Mouse (Mus musculus) T-helper 2 cell (primary cell): ENCODE results near the gene Rbm4.

Source experiments
- in situ Hi-C: fragments of 300-600 bp; cut with MboI, MseI; formaldehyde crosslinking; loops from one replicate; pipeline ENCODE4 v1.15.1; 2025; ENCODE audit warnings: high pct_unique_total_duplicates

The Rbm4 gene

DNA sequence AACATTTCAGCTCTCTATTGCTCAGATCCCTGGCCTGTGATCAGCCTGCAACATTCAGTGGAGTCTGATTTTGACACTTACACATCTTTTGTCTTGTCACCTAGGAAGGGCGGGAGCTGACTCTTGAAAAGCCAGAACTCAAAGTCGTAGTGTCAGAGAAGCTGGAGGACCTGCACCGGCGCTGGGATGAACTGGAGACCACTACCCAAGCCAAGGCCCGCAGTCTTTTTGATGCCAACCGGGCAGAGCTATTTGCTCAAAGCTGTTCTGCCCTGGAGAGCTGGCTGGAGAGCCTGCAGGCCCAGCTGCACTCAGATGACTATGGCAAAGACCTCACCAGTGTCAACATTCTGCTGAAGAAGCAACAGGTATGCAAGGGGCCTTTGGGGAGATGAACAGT, 51.5 kb downstream of the Rbm4 start:
- in situ Hi-C loops, result loop anchor here (5.0 kb wide), 1 partner anchor 90 kb away; no protein-coding TSS in a partner anchor

GRCm38 (mm10) chr19:4741482-4741881, 52.2 kb downstream of the Rbm4 start:
- in situ Hi-C loops, result loop anchor here (5.0 kb wide), 1 partner anchor 89 kb away; no protein-coding TSS in a partner anchor

DNA sequence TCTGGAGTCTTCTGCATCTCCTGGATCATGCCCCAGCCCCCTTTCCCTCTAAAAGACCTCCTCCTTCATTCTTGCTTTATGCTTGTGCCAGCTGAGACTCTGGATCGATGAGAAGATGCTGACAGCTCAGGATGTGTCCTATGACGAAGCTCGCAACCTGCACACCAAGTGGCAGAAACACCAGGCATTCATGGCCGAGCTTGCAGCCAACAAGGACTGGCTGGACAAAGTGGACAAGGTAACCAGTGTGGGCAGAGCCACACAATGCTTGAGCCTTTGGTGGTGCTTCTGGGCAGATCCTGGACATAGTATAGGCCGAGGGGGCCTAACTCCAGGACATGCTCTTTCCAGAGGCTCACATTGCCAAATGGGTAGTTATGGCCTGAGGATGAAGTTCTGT, 53.9 kb downstream of the Rbm4 start:
- in situ Hi-C loops, result loop anchor here (5.0 kb wide), 1 partner anchor 87 kb away; no protein-coding TSS in a partner anchor

GRCm38 (mm10) chr19:4739053-4739452, 54.6 kb downstream of the Rbm4 start:
- in situ Hi-C loops, result no loop called here

- in situ Hi-C loops, result no loop called here
Observed at GRCm38 (mm10) chr19:4737866-4738265, 55.8 kb downstream of the Rbm4 start.
